Mouse (Mus musculus) limb, embryonic 11.5 days (tissue): ENCODE measurements at regions not wholly inside any gene's neighbourhood (a gene's known extent, or its start where the extent isn't known, plus 50 kb on each side); places are given as distances from the start of the nearest gene placed in this dataset.

ENCODE experiments used
- ATAC-seq: fragments of 200-750 bp; cut with Nextera tagmentation; 2 replicates; pipeline ENCODE4 v1.8.0; 2017; ENCODE audit warnings: low read depth; ENCODE audit not compliant: insufficient number of reproducible peaks, low FRiP score, low TSS enrichment
- DNase-seq: peaks from one replicate; pipeline ENCODE4 v3.0.0-alpha.2; 2015; ENCODE audit warnings: low spot score
- H3K27ac ChIP-seq: fragments of 300-500 bp; sonication (generic); replicated peaks from 2 replicates; pipeline ENCODE4 v1.5.1; 2014; ENCODE audit warnings: low read depth, mild to moderate bottlenecking, low read length
- H3K27me3 ChIP-seq: fragments of 300-500 bp; sonication (generic); 2 replicates; pipeline ENCODE4 v1.6.1; 2014; ENCODE audit warnings: mild to moderate bottlenecking, low read length, mixed read lengths; ENCODE audit not compliant: control insufficient read depth, insufficient read depth
- H3K36me3 ChIP-seq: fragments of 300-500 bp; sonication (generic); 2 replicates; pipeline ENCODE4 v1.6.1; 2014; ENCODE audit warnings: mild to moderate bottlenecking, low read length, moderate library complexity, mixed read lengths; ENCODE audit not compliant: control insufficient read depth, insufficient read depth
- H3K4me1 ChIP-seq: fragments of 300-500 bp; sonication (generic); 2 replicates; pipeline ENCODE4 v1.6.1; 2014; ENCODE audit warnings: low read length, mixed read lengths; ENCODE audit not compliant: control insufficient read depth, insufficient read depth
- H3K4me2 ChIP-seq: fragments of 300-500 bp; sonication (generic); 2 replicates; pipeline ENCODE4 v1.6.1; 2014; ENCODE audit warnings: low read depth, mild to moderate bottlenecking, moderate library complexity; ENCODE audit not compliant: severe bottlenecking
- H3K4me3 ChIP-seq: fragments of 300-500 bp; sonication (generic); 2 replicates; pipeline ENCODE4 v1.5.1; 2014; ENCODE audit warnings: low read depth, low read length
- H3K9ac ChIP-seq: fragments of 300-500 bp; sonication (generic); 2 replicates; pipeline ENCODE4 v1.6.1; 2014; ENCODE audit warnings: mild to moderate bottlenecking, low read length
- H3K9me3 ChIP-seq: fragments of 300-500 bp; sonication (generic); 2 replicates; pipeline ENCODE4 v1.6.1; 2016; ENCODE audit warnings: low read length; ENCODE audit not compliant: control insufficient read depth
- WGBS: fragments of 180-500 bp; shearing (Covaris S2); extraction: QIAGEN DNeasy Blood & Tissue Kit; methylation state at CpG from one replicate; pipeline ENCODE4 v1.1.7; 2014; 5-methylcytosine and 5-hydroxymethylcytosine counted together

- no peaks in the 10 kb centered on the region for H3K27me3 ChIP-seq
- 81% methylated on average over 3 of the region's 3 CpGs for WGBS
- ATAC-seq (no peak), DNase-seq (no peak)
- H3K4me1 ChIP-seq: no peaks in the 10 kb centered on the region
- no peak overlapping the region for H3K4me3 ChIP-seq
- H3K36me3 ChIP-seq: no peaks in the 10 kb centered on the region
- no peak overlapping the region for H3K27ac ChIP-seq
- H3K9ac ChIP-seq: no peak overlapping the region
- H3K4me2 ChIP-seq: no peak overlapping the region
- no peaks in the 10 kb centered on the region for H3K9me3 ChIP-seq
These were observed 392.6 kb downstream of the Matn1 start for GRCm38 (mm10) chr4:131336801-131337200.

- H3K4me3 ChIP-seq: no peak overlapping the region
These were observed 397.0 kb downstream of the Matn1 start for GRCm38 (mm10) chr4:131340993-131341695.

GRCm38 (mm10) chr4:131346727-131347126, 402.5 kb downstream of the Matn1 start:
- Histone ChIP-seq H3K27ac (no peak overlapping the region), H3K36me3 (no peaks in the 10 kb centered on the region), H3K4me1 (no peaks in the 10 kb centered on the region), H3K9me3 (no peaks in the 10 kb centered on the region), H3K27me3 (no peaks in the 10 kb centered on the region), H3K9ac (no peak overlapping the region), H3K4me2 (no peak overlapping the region), H3K4me3 (no peak overlapping the region)
- WGBS: 38% methylated on average over 3 of the region's 3 CpGs
- no peak for DNase-seq
- ATAC-seq: no peak

More at GRCm38 (mm10) chr4:131340993-131341695, 397.0 kb downstream of the Matn1 start:
- DNase-seq (no peak), ATAC-seq (no peak)
- WGBS: 36% methylated on average over 9 of the region's 9 CpGs
- H3K36me3 ChIP-seq: no peaks in the 10 kb centered on the region
- no peak overlapping the region for H3K4me2 ChIP-seq
- H3K9ac ChIP-seq: no peak overlapping the region
- H3K27me3 ChIP-seq: no peaks in the 10 kb centered on the region
- no peak overlapping the region for H3K27ac ChIP-seq
- H3K9me3 ChIP-seq: no peaks in the 10 kb centered on the region
- H3K4me1 ChIP-seq: no peaks in the 10 kb centered on the region

DNA sequence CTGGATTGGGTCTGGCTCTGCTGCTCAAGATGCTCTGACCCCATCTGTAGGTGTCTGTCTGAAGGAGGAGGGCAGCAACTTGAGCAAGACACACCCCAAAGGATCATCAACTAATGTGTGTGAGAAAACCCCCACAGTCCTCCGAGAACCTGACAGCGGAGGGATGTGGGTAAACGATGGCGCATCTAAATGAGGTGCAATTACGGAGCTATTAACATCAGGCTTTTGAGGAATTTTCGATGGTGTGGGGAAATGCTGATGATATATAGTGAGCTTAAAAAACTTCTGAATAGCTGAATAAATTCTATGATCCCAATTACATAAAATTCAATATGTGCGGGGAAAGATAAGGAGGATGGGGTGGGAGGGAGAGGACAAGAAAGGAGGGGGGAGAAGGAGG, 406.1 kb downstream of the Matn1 start:
- Histone ChIP-seq H3K9ac (no peak overlapping the region), H3K9me3 (no peaks in the 10 kb centered on the region), H3K4me2 (no peak overlapping the region), H3K36me3 (no peaks in the 10 kb centered on the region), H3K4me1 (no peaks in the 10 kb centered on the region), H3K27me3 (no peaks in the 10 kb centered on the region), H3K27ac (no peak overlapping the region), H3K4me3 (no peak overlapping the region)
- 36% methylated on average over 7 of the region's 7 CpGs for WGBS
- ATAC-seq: no peak
- DNase-seq: no peak

DNA sequence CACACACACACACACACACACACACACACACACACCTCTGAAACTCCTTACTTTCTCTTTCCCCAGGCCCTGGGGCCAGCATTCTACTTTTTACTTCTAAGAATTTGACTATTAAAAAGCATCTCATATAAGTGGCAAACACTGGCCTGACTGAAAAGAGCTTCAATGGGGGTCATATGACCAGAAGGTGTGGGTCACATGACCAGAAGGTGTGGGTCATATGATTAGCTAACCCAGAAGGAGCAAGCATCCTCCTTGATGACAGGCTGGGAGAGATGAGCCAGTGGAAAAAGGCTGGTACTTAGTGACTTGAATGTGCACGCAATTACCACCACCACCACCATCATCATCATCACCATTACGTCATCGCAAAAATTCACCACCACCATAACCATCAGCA, 410.7 kb downstream of the Matn1 start:
- ATAC-seq (no peak), DNase-seq (no peak)
- Histone ChIP-seq H3K4me2 (no peak overlapping the region), H3K4me3 (no peak overlapping the region), H3K36me3 (no peaks in the 10 kb centered on the region), H3K27ac (no peak overlapping the region), H3K9ac (no peak overlapping the region), H3K4me1 (no peaks in the 10 kb centered on the region), H3K9me3 (no peaks in the 10 kb centered on the region), H3K27me3 (no peaks in the 10 kb centered on the region)
- WGBS: 98% methylated on average over 3 of the region's 3 CpGs

DNA sequence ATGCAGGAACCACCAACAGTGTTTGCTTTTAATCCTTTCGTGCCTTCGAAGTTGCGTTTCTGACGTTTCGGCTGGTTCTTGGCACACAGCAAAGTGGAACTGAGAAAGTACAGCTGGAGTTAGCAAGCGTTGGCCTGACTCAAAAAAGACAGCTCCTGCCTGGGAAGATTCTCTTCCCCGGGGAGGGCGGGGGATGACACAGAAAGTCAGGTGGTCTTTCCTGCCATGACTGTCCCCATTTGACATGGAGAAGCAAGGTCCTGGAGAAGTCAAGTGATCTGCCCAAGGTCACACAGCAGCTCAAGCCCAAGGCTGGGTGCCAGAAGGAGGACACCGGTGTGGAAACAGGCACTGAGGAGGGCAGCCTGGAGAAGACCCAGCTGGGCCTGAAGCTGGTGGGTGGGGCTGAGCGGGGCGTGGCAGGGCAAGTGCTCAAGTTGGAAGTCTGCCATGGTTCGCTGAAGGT, 411.4 kb downstream of the Matn1 start:
- DNase-seq (no peak), ATAC-seq (no peak)
- Histone ChIP-seq H3K4me1 (no peaks in the 10 kb centered on the region), H3K27me3 (no peaks in the 10 kb centered on the region), H3K9ac (no peak overlapping the region), H3K9me3 (no peaks in the 10 kb centered on the region), H3K4me3 (no peak overlapping the region), H3K36me3 (no peaks in the 10 kb centered on the region), H3K4me2 (no peak overlapping the region), H3K27ac (no peak overlapping the region)
- 92% methylated on average over 12 of the region's 12 CpGs for WGBS

DNA sequence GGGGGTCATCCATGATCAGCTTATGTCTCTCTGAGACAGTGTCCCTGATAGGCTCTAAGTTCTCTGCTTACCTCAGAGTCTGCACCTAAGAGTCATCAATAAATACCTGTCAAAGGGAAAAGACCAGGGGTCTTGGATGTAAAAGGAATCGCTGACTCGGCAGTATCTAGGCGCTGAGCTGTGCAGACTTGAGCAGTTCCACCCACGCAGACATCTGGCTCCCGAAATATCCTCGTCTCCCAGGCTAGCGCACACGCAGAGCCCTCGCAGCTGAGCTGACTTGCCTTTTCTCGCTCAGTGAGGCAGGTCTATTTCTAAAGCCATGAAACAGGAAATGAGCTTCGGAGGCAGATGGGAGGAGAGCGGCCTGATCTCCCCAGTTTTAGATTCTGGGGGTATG, 412.1 kb downstream of the Matn1 start:
- no peaks in the 10 kb centered on the region for H3K4me1 ChIP-seq
- H3K36me3 ChIP-seq: no peaks in the 10 kb centered on the region
- no peak overlapping the region for H3K4me2 ChIP-seq
- no peak overlapping the region for H3K27ac ChIP-seq
- DNase-seq (no peak), ATAC-seq (no peak)
- H3K9ac ChIP-seq: no peak overlapping the region
- 86% methylated on average over 12 of the region's 12 CpGs for WGBS
- no peak overlapping the region for H3K4me3 ChIP-seq
- no peaks in the 10 kb centered on the region for H3K27me3 ChIP-seq
- H3K9me3 ChIP-seq: no peaks in the 10 kb centered on the region

DNA sequence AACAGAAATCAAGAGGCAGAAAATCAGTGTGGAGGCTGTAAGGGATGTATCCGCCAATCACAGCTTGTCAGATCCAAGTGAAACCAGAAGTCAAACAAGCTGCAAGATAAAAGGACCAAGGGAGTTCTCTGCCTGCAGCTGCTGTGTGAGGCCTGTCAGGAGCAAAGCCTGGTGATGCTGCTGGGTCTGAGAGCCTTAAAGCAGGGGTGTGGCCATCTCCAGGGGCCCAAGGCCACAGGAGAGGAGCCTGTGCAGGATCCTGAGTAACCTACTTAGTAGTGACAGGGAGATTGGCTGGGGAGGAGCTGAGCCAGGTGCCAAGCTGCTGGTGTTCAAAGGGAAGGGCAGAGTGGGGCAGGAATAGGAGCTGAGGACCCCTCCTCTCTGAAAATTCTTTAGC, 418.8 kb downstream of the Matn1 start:
- DNase-seq (no peak), ATAC-seq (no peak)
- H3K4me1 ChIP-seq: no peaks in the 10 kb centered on the region
- H3K4me2 ChIP-seq: no peak overlapping the region
- no peak overlapping the region for H3K4me3 ChIP-seq
- H3K9me3 ChIP-seq: no peaks in the 10 kb centered on the region
- H3K27me3 ChIP-seq: no peaks in the 10 kb centered on the region
- 38% methylated on average over 1 of the region's 1 CpGs for WGBS
- no peak overlapping the region for H3K27ac ChIP-seq
- H3K9ac ChIP-seq: no peak overlapping the region
- no peaks in the 10 kb centered on the region for H3K36me3 ChIP-seq
